Mouse (Mus musculus): ENCODE measurements around the gene Rgcc. TPM values are rescaled to one million over a fixed set of nuclear protein-coding genes. Genes with fewer than 3 reads are reported as not detected.

The Rgcc gene
- total RNA-seq, 2 experiments from 2014 or later = 41.4 to 42.2 TPM

DNA sequence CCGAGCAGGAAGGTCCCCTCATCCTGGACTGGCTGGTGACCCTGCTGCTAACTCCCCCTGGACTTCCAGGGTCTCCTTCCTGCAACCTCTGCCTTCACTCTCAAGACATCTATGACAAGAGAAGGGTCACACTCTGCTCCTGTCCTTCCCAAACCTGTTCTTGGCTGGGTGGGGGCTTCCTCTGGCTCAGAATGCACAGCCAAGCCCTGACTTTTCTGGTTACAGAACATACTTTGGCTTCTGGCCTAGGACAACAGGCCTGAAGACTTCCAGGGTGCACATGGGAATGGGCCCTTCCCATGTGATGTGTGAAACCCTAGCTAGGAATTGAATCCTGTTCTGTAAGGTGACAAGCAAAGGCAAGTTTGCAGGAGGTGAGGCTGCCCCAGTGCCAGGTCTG lies 22.0 kb downstream of the Rgcc start:
- no peak for DNase-seq (ENCODE audit: low spot score in 2 of 2)

GRCm38 (mm10) chr14:79278927-79279326 lies 22.5 kb downstream of the Rgcc start:
- no peak for DNase-seq (ENCODE audit: low spot score in 2 of 2)

DNA sequence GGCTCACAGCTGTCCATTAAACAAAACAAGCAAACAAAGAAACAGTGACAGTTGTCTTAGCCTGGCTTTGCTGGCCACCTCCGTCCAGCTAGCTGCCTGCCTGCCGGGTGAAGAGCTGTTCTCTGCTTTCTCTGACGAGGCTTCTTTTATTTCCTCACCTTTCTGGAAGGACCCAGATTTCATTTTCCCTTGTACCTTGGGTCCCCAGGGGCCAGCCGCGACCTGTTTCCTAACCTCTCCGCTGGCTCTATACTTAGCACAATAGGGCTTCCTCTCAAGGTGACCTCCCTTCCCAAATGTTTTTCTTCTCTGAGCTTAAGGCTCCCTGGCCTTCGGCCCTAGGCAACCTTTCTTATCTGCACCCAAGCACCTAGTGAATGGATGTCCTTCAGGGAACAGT lies 23.5 kb downstream of the Rgcc start:
- no peak for DNase-seq (ENCODE audit: low spot score in 2 of 2)

DNA sequence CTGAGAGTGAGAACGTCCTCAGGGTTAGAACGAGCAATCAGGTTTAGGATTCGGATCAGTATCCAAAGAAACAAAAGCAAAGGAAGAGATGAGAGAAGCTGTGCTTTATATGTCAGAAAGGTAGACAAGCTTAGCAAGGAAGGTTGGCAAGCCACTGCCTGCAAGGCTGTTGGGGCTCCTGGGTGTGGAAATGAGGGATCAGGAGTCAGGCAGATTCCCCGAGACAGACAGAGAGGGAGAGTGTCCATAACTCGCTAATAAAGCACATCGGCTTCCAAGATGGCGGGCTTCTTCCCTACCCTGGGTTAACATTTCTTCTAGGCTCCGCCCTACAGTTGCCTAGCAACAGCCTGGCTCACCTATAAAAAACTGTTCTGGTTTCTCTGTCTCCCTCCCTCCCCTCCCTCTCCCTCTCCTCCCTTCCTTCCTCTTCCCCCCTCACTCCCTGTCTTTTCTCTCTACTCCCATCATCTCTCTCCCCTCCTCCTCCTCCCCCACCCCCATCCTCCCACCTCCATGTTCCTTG lies 25.5 kb downstream of the Rgcc start:
- no peak for DNase-seq (ENCODE audit: low spot score in 2 of 2)

DNA sequence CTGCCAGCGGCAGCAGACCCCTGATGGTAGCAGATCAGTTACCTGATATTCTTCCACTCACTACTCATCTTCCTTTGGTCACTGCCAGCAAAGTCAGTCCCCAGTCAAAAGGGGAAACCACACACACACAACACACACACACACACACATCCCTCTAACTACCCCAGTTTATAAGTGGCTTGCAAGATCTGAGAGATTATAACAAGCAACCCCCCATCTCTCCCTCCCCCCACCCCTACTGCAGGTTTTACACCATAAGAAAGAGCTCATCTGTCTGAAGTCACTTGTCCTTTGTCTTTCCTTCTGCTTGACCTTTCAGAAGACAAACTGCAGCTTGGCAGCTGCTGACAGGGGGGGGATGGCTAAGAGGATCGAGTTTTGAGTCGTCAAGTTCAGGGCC lies 26.0 kb downstream of the Rgcc start:
- no peak for DNase-seq (ENCODE audit: low spot score in 2 of 2)

- no peak for DNase-seq (ENCODE audit: low spot score in 2 of 2)
Measured at GRCm38 (mm10) chr14:79273697-79274477, 27.6 kb downstream of the Rgcc start.

- DNase-seq (ENCODE audit: low spot score in 2 of 2) = no peak
Measured at GRCm38 (mm10) chr14:79272991-79273390, 28.5 kb downstream of the Rgcc start.

GRCm38 (mm10) chr14:79272188-79272694 lies 29.2 kb downstream of the Rgcc start:
- no peak for DNase-seq (ENCODE audit: low spot score in 2 of 2)

DNA sequence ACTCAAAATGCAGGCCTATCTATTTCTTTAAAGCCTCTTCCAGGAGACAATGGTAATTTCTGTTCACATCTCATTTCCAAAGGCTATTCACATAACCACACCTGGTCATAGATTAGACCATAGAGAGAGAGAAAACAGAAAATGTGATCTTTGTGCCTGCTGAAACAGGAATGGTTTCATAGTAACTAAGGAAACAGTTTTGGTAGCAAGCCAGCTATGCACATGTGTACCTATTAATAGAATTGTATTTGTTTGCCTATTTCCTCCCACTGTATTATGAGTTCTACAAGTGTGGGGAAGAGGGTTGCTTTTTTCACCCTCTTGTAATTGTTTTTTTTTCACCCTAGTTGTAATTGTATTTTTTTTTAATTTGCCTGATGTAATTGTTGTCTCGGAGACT lies 31.9 kb downstream of the Rgcc start:
- DNase-seq (ENCODE audit: low spot score in 2 of 2) = peak in 1 of 2 experiments; percentile 19

DNA sequence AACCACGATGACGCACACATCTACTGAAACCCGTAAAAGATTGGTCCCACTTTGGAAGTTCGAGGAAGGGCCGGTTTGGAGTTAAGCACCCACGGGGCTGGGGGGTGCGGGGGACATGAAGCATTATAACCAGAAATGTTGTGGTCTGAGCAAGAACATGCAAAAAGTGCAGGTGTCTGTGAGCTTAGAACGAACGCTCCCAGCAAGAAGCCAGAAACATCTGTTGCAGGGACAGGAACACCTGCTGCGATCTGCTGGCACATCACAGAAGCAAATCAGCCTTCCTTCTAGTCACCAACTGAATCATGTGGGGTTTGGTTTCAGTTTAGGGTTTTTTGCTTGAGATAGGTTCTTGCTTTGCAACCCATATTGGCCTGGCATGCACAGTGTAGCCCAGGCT lies 33.6 kb downstream of the Rgcc start:
- DNase-seq (ENCODE audit: low spot score in 2 of 2) = no peak

GRCm38 (mm10) chr14:79267382-79267781 lies 34.1 kb downstream of the Rgcc start:
- DNase-seq (ENCODE audit: low spot score in 2 of 2) = no peak

GRCm38 (mm10) chr14:79266408-79266807 lies 35.0 kb downstream of the Rgcc start:
- no peak for DNase-seq (ENCODE audit: low spot score in 2 of 2)

DNA sequence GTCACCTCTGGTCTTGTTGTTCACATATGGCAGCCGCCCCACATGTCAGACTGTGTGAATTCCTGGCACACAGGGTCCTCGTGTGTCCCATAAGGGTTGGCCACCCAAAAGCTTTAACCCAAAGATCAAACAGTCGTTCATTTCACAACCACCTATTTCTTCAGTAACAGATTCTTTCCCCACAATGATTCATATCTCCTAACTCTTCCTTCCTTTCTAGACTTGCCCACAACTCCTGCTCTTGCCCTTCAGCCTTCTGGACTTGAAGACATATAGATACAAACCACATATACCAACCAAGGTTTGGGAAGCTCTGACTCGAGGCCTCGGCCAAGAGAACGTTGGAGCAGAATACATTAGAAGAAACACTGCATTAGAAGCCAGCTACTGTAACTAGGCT lies 35.7 kb downstream of the Rgcc start:
- DNase-seq (ENCODE audit: low spot score in 2 of 2) = no peak

GRCm38 (mm10) chr14:79263321-79263720 lies 38.1 kb downstream of the Rgcc start:
- no peak for DNase-seq (ENCODE audit: low spot score in 2 of 2)

DNA sequence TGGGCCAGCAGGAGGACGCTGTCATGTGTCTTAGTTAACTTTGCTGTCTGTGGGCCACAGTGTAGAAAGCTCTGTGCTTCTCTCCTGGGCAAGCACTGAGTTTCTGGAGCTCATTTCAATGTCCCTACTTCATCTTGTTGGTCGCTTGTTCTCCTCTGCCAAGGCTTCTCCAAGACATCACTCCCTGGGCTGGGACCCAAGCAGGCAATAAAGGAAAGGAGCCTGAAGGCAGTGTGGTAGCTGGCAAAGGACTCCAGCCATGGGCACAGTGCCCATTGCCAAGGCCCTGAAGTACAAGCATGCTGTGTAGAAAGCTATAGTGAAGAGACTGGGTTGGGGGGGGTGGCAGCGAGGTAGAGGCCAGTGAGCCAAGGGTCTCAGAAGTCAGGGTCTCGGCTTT lies 38.8 kb downstream of the Rgcc start:
- DNase-seq (ENCODE audit: low spot score in 2 of 2) = peak in 1 of 2 experiments; percentile 48

DNA sequence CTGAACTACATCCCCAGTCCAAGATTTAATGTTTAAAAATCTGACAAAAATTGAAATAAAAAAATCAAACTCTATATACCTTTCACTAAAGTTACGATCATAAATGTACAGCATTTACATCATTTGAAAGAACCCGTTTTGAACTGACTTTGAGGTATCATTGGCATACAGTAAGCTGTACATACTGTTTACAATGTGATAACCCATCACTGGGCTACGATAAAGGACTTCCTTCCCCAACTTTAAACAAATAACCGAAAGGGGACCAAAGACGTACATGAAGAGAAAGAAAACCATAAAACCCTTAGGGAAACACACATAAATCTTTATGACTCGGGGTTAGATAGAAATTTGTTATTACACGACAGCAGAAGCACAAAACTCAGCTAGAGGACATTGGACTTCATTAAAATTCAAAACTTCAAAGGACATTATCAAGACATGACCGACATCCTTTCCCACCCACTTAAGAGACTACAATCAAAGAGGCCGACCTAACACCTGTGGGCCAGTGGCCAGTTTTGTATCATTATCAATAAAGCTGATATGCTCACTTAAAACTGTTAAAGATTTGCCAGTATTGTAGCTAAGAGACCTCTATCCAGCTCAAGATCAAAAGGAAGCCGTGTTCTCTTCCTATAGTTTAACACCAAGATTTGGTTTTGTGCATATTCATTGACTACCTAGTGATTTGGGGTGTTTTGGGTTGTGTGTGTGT lies 42.2 kb downstream of the Rgcc start:
- no peak for DNase-seq (ENCODE audit: low spot score in 2 of 2)

DNA sequence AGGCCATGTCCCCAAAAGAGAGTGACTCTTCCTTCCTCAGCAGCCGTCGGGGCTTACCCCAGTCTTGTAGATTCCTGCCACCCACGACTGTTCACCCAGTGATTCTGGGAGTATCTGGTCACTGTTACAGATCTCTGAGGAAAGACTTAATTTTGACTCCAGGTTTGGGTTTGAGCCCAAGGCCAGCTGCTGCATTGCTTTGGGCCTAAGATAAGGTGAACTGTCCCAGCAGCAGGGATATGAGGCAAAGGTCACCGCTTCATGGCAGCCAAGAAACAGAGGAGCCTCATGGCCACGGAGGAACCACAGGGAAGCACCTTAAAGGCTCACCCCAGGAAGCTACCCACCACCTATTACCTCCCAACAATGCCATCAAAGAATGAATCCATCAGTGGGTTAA lies 44.8 kb downstream of the Rgcc start:
- DNase-seq (ENCODE audit: low spot score in 2 of 2) = no peak

DNA sequence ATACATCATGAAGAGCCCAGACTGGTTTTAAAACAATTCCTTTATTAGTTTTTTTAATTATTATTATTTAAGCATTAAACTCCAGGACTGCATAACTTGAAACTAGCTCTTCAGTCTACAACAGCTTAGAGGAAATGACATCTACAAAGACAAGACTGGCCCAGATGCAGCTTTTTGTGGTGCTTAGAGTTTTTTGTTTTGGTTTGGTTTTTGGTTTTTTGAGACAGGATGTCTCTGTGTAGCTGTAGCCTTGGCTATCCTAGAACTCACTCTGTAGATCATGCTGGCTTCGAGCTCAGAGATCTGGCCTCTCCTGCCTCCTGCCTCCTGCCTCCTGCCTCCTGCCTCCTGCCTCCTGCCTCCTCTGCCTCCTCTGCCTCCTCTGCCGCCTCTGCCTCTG lies 45.7 kb downstream of the Rgcc start:
- DNase-seq (ENCODE audit: low spot score in 2 of 2) = no peak

- DNase-seq (ENCODE audit: low spot score in 2 of 2) = no peak
Measured at GRCm38 (mm10) chr14:79251727-79252285, 49.6 kb downstream of the Rgcc start.

DNA sequence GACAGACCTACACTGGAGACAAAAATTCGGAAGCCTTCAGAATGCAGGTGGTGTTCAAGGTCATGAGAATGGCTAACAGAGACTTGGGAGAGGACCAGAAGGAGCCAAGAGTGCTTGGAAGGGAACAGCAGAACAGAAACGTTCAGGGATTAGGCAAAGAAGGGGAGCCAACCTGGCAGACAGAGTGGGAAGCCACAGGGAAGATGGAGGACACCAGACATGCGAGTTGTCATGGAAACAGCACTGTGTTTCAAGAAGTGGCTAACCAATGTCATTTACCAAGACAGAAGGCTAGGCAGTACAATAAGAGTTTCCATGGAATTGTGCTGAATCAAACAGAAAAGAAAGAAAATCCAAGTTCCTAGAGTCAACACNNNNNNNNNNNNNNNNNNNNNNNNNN lies 56.9 kb downstream of the Rgcc start:
- DNase-seq (ENCODE audit: low spot score in 2 of 2) = peak in 1 of 2 experiments; percentile 40

- DNase-seq (ENCODE audit: low spot score in 2 of 2) = no peak
Measured at GRCm38 (mm10) chr14:79243038-79243883, 58.2 kb downstream of the Rgcc start.
